Mouse (Mus musculus) lung, adult 18-20 months (tissue): ENCODE data around the gene Ifrd2.

Experiments
- DNase-seq, 2 experiments: peaks; one replicate each; pipeline ENCODE4 v3.0.0; 2022; ENCODE audit warnings: mixed read lengths in 2 of 2

Gene Ifrd2

GRCm38 (mm10) chr9:107600745-107601144 lies 13.3 kb downstream of the Ifrd2 start:
- no peak for DNase-seq

GRCm38 (mm10) chr9:107601275-107601674 lies 13.8 kb downstream of the Ifrd2 start:
- no peak for DNase-seq

DNA sequence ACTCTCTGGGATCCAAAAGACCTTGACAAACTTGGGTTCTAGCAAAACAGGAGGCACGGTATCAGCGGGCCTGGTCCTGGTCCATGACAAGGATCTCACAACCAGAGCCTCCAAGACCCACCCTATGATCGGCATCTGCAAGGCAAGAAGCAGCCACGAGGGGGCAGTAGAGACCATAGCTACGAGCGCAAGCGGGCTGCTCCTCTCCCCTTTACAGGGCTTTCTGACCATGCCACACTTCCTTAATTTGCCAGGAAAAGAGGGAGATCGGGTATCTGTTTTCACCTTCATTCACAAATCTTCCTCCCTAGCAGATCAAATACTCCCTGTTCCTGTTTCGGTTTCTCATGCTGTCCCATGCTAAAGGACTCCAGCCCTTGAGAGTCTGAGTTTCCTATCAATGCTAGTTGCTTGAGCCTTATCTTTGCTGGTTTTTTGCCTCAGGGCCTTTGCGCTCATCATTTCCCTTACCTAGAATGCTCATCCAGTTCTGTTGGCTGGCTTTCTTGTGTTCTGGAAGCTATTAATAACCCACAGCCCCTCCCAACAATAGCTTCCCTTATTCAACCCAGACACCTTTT lies 14.7 kb downstream of the Ifrd2 start:
- peak; percentile 88 to 93 for DNase-seq

- no peak for DNase-seq
Observed at GRCm38 (mm10) chr9:107603251-107603650, 15.8 kb downstream of the Ifrd2 start.

DNA sequence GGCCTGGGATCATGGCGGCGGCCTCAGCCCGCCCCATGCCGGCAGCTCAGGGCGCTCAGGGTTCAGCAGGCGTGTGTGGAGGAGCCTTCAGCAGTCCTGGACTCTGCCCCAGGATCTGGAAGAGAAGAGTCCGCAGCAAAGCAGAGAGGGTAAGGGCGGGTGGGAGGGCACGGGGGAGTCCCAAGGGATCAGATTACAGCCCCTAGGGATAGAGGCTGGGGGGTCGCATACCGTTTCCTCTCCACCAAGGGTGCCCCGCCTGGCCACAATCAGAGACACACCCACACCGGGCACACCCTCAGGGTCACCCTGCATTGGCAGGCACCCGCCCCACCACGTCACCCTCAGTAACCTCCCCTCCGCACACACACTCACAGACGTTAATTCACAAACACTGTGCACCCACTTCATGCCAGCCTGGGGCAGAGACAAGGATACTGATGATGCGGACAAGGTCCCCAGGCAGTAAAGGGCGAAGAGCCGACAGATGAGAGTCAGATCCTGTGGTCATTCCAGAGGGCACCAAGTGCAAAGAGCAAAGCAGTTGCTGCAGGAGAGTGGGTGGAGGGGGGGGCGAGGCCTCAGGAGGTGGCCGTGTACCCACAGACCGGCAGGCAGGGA lies 17.7 kb downstream of the Ifrd2 start:
- peak; percentile 71 to 83 for DNase-seq

DNA sequence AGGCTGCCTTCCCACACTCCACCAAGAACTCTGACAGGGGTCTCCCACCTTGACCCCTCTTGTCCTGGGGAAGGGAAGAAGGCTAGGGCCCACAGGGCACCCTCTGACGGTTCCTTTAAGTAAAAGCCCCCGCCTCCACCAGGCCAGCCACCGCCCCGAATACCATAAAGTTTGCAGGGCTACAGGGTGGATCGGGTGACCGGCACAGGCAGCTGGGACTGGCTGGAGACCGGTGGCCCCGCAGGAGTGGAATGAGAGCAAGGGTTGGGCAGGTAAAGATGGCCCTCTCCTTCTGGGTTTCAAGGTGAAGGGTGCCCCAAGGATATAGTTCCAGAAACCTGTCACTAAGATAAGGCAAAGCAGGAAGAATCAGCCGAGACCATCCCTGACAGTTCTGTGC lies 19.1 kb downstream of the Ifrd2 start:
- DNase-seq, result peak in 1 of 2 experiments; percentile 70

GRCm38 (mm10) chr9:107607036-107607435 lies 19.6 kb downstream of the Ifrd2 start:
- DNase-seq, result no peak

DNA sequence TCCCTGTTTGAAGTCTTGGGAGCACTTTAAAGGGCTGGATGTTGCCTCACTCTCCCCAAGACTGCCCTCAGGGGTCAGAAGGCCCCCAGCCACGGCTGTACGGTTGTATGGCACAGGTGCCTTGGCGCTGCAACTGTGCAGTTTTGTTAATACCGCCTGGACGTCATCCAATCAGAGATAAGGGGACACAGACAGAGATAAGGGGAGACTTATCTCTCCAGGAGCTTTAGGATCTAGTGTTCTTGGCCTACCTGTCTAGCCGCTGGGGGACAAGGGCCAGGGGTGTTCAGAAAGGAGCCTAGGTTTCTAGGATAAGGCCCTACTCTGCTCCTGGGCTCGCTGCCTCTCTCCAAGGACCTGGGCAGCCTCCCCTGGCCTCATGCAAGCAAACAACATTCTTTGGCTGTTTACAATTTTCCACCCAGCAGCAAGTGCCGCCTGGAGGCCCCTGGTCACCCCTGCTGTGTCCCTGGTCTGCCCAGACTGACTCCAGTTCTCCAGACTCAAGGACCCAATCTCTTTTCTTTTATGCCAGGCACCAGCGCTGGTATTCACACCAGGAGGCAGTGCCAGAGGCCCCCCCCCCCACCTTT lies 20.3 kb downstream of the Ifrd2 start:
- no peak for DNase-seq

DNA sequence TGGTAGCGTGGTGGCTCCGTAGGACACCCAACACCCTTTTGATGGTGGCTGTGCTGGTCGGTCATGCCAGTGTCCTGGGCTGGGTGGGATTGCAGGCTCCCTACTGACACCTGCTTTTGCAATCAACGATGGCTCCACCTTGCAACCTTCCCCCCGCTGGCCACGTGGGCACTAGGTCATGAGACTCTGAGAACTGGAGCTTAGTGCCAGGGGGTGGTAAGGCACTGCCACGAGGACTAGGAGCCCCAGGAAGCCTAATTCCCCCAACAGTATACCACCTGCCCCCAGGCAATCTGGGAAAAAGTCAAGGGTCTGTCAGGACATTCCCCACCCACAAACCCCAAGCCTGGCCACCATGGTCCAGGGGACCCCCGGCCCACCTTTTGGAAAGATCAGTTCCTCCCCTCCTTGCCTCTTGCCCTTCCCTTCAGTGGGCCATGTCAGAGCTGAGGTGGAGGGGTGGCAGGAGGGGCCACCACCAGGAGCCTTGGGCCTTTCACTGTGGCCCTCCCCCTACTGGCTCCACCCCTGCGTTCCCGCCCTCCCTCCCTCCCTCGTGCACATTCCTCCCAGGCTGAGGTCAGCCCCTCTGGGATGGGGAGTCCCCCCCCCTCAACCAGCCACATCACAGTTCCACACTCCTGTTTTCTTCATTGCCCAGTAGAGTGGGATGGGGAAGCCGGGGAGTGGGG lies 21.4 kb downstream of the Ifrd2 start, which contains the start of gene Sema3b:
TSS of gene Sema3b (minus strand) at position 489 of the 692 bp plus-strand sequence.
- peak; percentile 57 to 69 for DNase-seq

DNA sequence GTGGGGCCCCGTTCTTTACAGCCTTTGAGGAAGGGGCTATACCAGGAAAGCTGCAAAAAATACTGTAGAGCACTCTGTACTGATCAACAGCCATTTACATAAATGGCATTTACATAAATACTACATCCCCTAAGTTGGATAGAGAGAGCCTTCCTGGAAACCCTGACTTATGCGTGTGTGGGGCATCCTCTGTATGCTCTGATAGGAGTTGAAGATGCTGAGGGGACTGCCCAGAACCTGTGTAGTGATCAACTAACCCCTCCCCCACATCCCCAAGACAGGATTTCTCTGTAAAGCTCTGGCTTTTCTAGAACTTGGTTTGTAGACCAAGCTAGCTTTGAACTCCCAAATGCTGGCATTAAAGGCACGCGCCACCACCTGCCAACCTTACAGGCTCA lies 22.0 kb downstream of the Ifrd2 start:
- no peak for DNase-seq

GRCm38 (mm10) chr9:107611456-107612190 lies 24.2 kb downstream of the Ifrd2 start:
- no peak for DNase-seq

DNA sequence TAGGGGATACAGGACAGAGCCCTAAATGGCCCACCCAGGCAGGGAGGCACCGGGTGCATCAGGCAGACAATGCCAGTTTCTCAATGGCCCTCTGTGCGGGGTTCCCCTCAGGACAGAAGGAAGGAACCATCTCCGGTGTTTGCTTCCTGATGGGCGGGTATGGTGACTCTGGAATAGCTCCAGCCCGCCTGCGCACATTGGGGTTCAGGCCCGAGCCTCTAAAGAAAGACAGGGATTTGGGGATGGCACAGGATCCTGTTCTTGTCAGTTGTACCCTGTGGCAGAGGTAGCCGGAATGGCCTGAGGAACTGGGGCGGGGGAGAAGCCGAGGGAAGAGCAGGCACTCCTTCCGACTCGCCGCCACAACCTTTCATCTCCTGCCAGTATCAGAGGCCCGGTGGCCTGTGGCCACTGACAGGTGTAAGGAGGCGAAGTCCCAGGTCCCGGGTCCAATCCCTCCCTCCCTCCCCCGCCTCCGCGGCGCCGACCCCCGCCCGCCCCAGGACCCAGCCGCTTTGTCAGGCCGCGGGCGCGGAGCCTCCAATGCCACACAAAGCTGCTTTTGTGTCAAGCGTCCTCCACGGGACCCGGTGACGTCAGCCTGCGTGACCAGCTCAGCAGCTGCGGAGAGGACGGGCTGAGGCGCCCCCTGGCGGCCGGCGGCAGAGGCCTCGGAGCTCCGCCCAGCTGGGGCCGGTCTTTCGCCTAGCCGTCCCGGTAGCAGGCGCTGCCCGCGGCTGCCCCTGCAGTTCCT lies 24.9 kb downstream of the Ifrd2 start:
- peak; percentile 98 to 99 for DNase-seq

- DNase-seq, result no peak
Observed at GRCm38 (mm10) chr9:107612945-107613569, 25.6 kb downstream of the Ifrd2 start.

- no peak for DNase-seq
Observed at GRCm38 (mm10) chr9:107615035-107615434, 27.6 kb downstream of the Ifrd2 start.

- DNase-seq, result no peak
Observed at GRCm38 (mm10) chr9:107617461-107617860, 30.0 kb downstream of the Ifrd2 start.

GRCm38 (mm10) chr9:107618098-107618497 lies 30.7 kb downstream of the Ifrd2 start:
- peak in 1 of 2 experiments; percentile 45 for DNase-seq

DNA sequence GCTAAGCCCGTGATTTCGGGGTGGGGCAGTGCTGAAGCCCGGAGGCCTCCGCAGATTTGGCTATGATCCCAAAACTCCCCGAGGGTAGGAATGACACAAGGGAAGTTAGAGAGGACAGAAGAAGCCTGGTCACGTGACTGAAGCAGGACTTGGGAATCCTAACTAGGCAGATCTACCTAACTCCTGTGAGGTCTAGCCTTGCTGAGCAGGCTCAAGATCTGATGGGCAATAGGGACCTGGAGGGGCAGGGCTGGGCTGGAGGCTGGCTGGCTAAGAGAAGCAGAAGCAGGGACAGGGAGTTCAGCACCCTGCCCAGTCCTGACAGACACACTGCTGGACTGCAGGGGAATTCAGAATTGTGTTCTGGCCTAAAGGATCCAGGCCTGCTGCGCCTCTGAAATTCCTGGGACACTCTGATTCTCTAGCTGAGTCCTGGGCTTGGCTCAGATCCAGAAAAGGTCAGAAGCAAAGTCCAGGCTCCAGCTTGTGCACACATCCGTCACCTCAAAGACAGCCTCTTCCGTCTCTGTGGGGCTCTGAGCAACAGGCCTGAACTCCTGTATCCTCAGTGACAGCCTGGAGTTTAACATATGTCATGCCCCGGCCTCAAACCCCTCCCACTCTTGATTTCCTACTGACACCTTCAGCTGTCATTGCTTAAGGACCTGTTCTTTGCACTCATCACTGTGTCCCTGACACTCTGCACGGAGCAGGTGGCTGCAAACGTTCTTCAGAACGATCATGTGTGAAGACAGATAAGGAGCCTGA lies 31.5 kb downstream of the Ifrd2 start:
- peak in 1 of 2 experiments; percentile 70 for DNase-seq

- DNase-seq, result no peak
Observed at GRCm38 (mm10) chr9:107619546-107619879, 32.1 kb downstream of the Ifrd2 start.

DNA sequence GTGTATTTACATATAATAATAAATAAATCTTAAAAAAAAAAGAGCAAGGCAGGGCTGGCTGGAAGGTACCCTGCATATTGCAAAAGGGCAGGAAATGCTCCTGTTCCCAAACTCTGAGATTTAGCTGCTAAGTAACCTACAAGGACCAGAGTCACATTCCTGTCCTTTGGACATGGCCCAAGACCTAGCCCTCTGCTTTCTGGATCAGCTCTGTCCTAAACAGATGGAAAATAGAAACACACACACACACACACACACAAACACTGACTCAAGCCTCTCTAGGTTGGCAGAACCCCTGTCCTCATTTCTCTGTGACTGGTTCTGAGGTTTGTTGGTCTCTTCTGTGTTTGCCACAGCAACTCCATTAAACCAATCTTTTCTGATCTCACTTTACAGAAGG lies 33.5 kb downstream of the Ifrd2 start:
- peak in 1 of 2 experiments; percentile 47 for DNase-seq

- DNase-seq, result peak; percentile 76 to 79
Observed at GRCm38 (mm10) chr9:107624539-107624938, 37.1 kb downstream of the Ifrd2 start.

- no peak for DNase-seq
Observed at GRCm38 (mm10) chr9:107624951-107625350, 37.5 kb downstream of the Ifrd2 start.
